Comparison of ENCODE assay signal across 10 mouse cellular contexts in genomic region chr15:19162119-19162888, GRCm38 (mm10).
DNase-seq lines count a peak whose midpoint lies in the region; ATAC-seq lines count a peak whose summit lies in the region.
"Had no signal": no experiment of that assay in that cellular context is flagged by ENCODE, and none has a peak within 500 bp of the region (broad histone marks: within the 10 kb centered on the region; RNA-seq: fewer than 3 reads in every experiment).

No protein-coding gene starts in this region.

- no peaks in the 10 kb centered on the region for H3K27me3 ChIP-seq in midbrain, embryonic 14.5 days (ENCODE audit: control insufficient read depth, insufficient read depth, low read length)
- no peaks in the 10 kb centered on the region for H3K27me3 ChIP-seq in midbrain, embryonic 10.5 days (ENCODE audit: low read depth, poor library complexity, severe bottlenecking)
- no peaks in the 10 kb centered on the region for H3K27me3 ChIP-seq in intestine, embryonic 16.5 days (replicated peaks; ENCODE audit: control insufficient read depth, insufficient read depth, low read length)
- H3K27me3 ChIP-seq: heart, embryonic 13.5 days; stomach, embryonic 15.5 days had no signal

- no peak overlapping the region for H3K4me2 ChIP-seq in midbrain, embryonic 14.5 days (ENCODE audit: low read length)
- no peak overlapping the region for H3K4me2 ChIP-seq in intestine, embryonic 16.5 days (ENCODE audit: low read depth, low read length)
- H3K4me2 ChIP-seq: heart, embryonic 13.5 days; stomach, embryonic 15.5 days had no signal

- DNase-seq in adrenal gland, postnatal 10 days, result peak; percentile 6
- no peak for DNase-seq in adrenal gland, adult 18-20 months (ENCODE audit: low spot score in 2 of 2)
- peak; percentile 52 for DNase-seq in midbrain, embryonic 14.5 days
- no peak for DNase-seq in midbrain, embryonic 10.5 days (ENCODE audit: low spot score)
- DNase-seq in layer of hippocampus, postnatal 14 days (ENCODE audit: low spot score in 2 of 2), result peak; percentile 58 to 84
- DNase-seq in thymus, postnatal 36 days, result no peak
- no peak for DNase-seq in thymus, postnatal 4 days

- WGBS in midbrain, embryonic 14.5 days, result 77% methylated on average over 6 of the region's 6 CpGs
- 86% methylated on average over 6 of the region's 6 CpGs for WGBS in midbrain, embryonic 10.5 days
- 81% methylated on average over 6 of the region's 6 CpGs for WGBS in intestine, embryonic 16.5 days

- H3K4me3 ChIP-seq in midbrain, embryonic 14.5 days (replicated peaks; ENCODE audit: low read depth, low read length), result no peak overlapping the region
- H3K4me3 ChIP-seq in midbrain, embryonic 10.5 days, result no peak overlapping the region
- no peak overlapping the region for H3K4me3 ChIP-seq in intestine, embryonic 16.5 days (ENCODE audit: low read length)
- H3K4me3 ChIP-seq: heart, embryonic 13.5 days; stomach, embryonic 15.5 days had no signal

- H3K36me3 ChIP-seq in midbrain, embryonic 14.5 days (ENCODE audit: control insufficient read depth, insufficient read depth, low read length), result no peaks in the 10 kb centered on the region
- no peaks in the 10 kb centered on the region for H3K36me3 ChIP-seq in midbrain, embryonic 10.5 days
- H3K36me3 ChIP-seq in intestine, embryonic 16.5 days (ENCODE audit: control insufficient read depth, insufficient read depth, low read length), result no peaks in the 10 kb centered on the region
- H3K36me3 ChIP-seq: heart, embryonic 13.5 days; stomach, embryonic 15.5 days had no signal

- no peaks in the 10 kb centered on the region for H3K4me1 ChIP-seq in midbrain, embryonic 14.5 days (ENCODE audit: control insufficient read depth, insufficient read depth, low read length)
- H3K4me1 ChIP-seq in midbrain, embryonic 10.5 days, result no peaks in the 10 kb centered on the region
- no peaks in the 10 kb centered on the region for H3K4me1 ChIP-seq in intestine, embryonic 16.5 days (ENCODE audit: control insufficient read depth, insufficient read depth, low read length)
- H3K4me1 ChIP-seq: heart, embryonic 13.5 days; stomach, embryonic 15.5 days had no signal

- peak; percentile 70 for ATAC-seq in midbrain, embryonic 14.5 days (ENCODE audit: low FRiP score, low TSS enrichment)
- no peak for ATAC-seq in intestine, embryonic 16.5 days

- H3K27ac ChIP-seq in midbrain, embryonic 14.5 days (replicated peaks; ENCODE audit: low read depth, low read length), result no peak overlapping the region
- H3K27ac ChIP-seq in midbrain, embryonic 10.5 days (replicated peaks), result no peak overlapping the region
- no peak overlapping the region for H3K27ac ChIP-seq in intestine, embryonic 16.5 days (ENCODE audit: low read length)
- H3K27ac ChIP-seq: heart, embryonic 13.5 days; stomach, embryonic 15.5 days had no signal

- H3K9me3 ChIP-seq in midbrain, embryonic 14.5 days (ENCODE audit: control insufficient read depth, low read length), result no peaks in the 10 kb centered on the region
- H3K9me3 ChIP-seq in midbrain, embryonic 10.5 days (replicated peaks), result no peaks in the 10 kb centered on the region
- H3K9me3 ChIP-seq in intestine, embryonic 16.5 days (ENCODE audit: control insufficient read depth, low read length), result no peaks in the 10 kb centered on the region
- H3K9me3 ChIP-seq: heart, embryonic 13.5 days; stomach, embryonic 15.5 days had no signal

- no peak overlapping the region for H3K9ac ChIP-seq in midbrain, embryonic 14.5 days (replicated peaks; ENCODE audit: low read length)
- H3K9ac ChIP-seq in intestine, embryonic 16.5 days (ENCODE audit: low read depth, low read length), result no peak overlapping the region
- H3K9ac ChIP-seq: heart, embryonic 13.5 days; stomach, embryonic 15.5 days had no signal

Comparison
In these comparisons a context has a peak if more than half of its experiments do, and no peak if none do; other contexts are left out.
1. DNase-seq: peak in adrenal gland, postnatal 10 days (single experiment), midbrain, embryonic 14.5 days (single experiment) and layer of hippocampus, postnatal 14 days (2 of 2); none in adrenal gland, adult 18-20 months (0 of 2), midbrain, embryonic 10.5 days (single experiment), thymus, postnatal 36 days (0 of 2) and thymus, postnatal 4 days (single experiment).